Mouse (Mus musculus) limb, embryonic 14.5 days (tissue): ENCODE measurements around the gene Cbfa2t3. TPM values are rescaled to one million over a fixed set of nuclear protein-coding genes. Genes with fewer than 3 reads are reported as not detected.

Source experiments
- ATAC-seq: fragments of 200-750 bp; cut with Nextera tagmentation; 2 replicates; pipeline ENCODE4 v1.8.0; 2017; ENCODE audit warnings: low read depth, moderate number of reproducible peaks, moderate TSS enrichment; ENCODE audit not compliant: low FRiP score
- DNase-seq: peaks from one replicate; pipeline ENCODE4 v3.0.0-alpha.2; 2015; ENCODE audit warnings: low spot score
- H3K27ac ChIP-seq: fragments of 300-500 bp; sonication (generic); replicated peaks from 2 replicates; pipeline ENCODE4 v1.5.1; 2014; ENCODE audit warnings: low read depth, mild to moderate bottlenecking, low read length, moderate library complexity, mixed read lengths
- H3K27me3 ChIP-seq: fragments of 300-500 bp; sonication (generic); 2 replicates; pipeline ENCODE4 v1.6.1; 2014; ENCODE audit warnings: low read length, mixed read lengths; ENCODE audit not compliant: control insufficient read depth, insufficient read depth
- H3K36me3 ChIP-seq: fragments of 300-500 bp; sonication (generic); 2 replicates; pipeline ENCODE4 v1.6.1; 2014; ENCODE audit warnings: mild to moderate bottlenecking, low read length, moderate library complexity, mixed read lengths; ENCODE audit not compliant: control insufficient read depth, insufficient read depth
- H3K4me1 ChIP-seq: fragments of 300-500 bp; sonication (generic); 2 replicates; pipeline ENCODE4 v1.6.1; 2014; ENCODE audit warnings: antibody characterized with exemption, low read length, mixed read lengths; ENCODE audit not compliant: control insufficient read depth, insufficient read depth
- H3K4me2 ChIP-seq: fragments of 300-500 bp; sonication (generic); replicated peaks from 2 replicates; pipeline ENCODE4 v1.6.1; 2014; ENCODE audit warnings: low read depth, mild to moderate bottlenecking, low read length, moderate library complexity; ENCODE audit not compliant: severe bottlenecking
- H3K4me3 ChIP-seq: fragments of 300-500 bp; sonication (generic); replicated peaks from 2 replicates; pipeline ENCODE4 v1.5.1; 2014; ENCODE audit warnings: low read length
- H3K9ac ChIP-seq: fragments of 300-500 bp; sonication (generic); 2 replicates; pipeline ENCODE4 v1.6.1; 2014; ENCODE audit warnings: mild to moderate bottlenecking, low read depth, low read length, moderate library complexity; ENCODE audit not compliant: severe bottlenecking
- H3K9me3 ChIP-seq: fragments of 300-500 bp; sonication (generic); 2 replicates; pipeline ENCODE4 v1.6.1; 2016; ENCODE audit warnings: low read length; ENCODE audit not compliant: control insufficient read depth
- POLR2A ChIP-seq: fragments of 200-500 bp; IDR thresholded peaks from 2 replicates; pipeline ENCODE4 v1.8.0; 2012; ENCODE audit warnings: inconsistent platforms, mild to moderate bottlenecking, moderate library complexity, borderline replicate concordance; ENCODE audit not compliant: insufficient read depth, insufficient read length; ENCODE audit errors: extremely low read depth
- WGBS: fragments of 180-500 bp; shearing (Covaris S2); extraction: QIAGEN DNeasy Blood & Tissue Kit; methylation state at CpG from one replicate; pipeline ENCODE4 v1.1.7; 2014; 5-methylcytosine and 5-hydroxymethylcytosine counted together
- polyA plus RNA-seq, 2 experiments: library from polyadenylated mRNA; depleted of rRNA in 1 of 2; stranded (reverse) in 1 of 2; unstranded in 1 of 2; fragments of >200 nt; fragmentation: Nextera tagmentation in 1 of 2; extraction: Ambion mirVana in 1 of 2; gene quantifications; 2 replicates each; pipeline versions ENCODE4 v1.2.1 to v1.2.3; 2012 to 2014

The Cbfa2t3 gene
- polyA plus RNA-seq, 2 experiments, result 6.0 to 7.2 TPM

- DNase-seq (no peak), ATAC-seq (no peak)
- Histone ChIP-seq H3K4me2 (no peak overlapping the region), H3K9me3 (no peaks in the 10 kb centered on the region), H3K9ac (no peak overlapping the region), H3K4me3 (no peak overlapping the region), H3K27ac (no peak overlapping the region), H3K27me3 (no peaks in the 10 kb centered on the region), H3K4me1 (peaks cover 2% of the 10 kb centered on the region; the same call in 1 of the 2 replicates), H3K36me3 (no peaks in the 10 kb centered on the region)
- TF ChIP-seq POLR2A, result no peak
- 69% methylated on average over 10 of the region's 10 CpGs for WGBS
Measured at GRCm38 (mm10) chr8:122586749-122587148, 112.2 kb downstream of the Cbfa2t3 start.

GRCm38 (mm10) chr8:122586171-122586570 is 112.7 kb downstream of the Cbfa2t3 start:
- TF ChIP-seq POLR2A, result no peak
- ATAC-seq (no peak), DNase-seq (no peak)
- H3K4me3 ChIP-seq, result no peak overlapping the region
- no peak overlapping the region for H3K4me2 ChIP-seq
- H3K4me1 ChIP-seq, result peaks cover 3% of the 10 kb centered on the region; the same call in 1 of the 2 replicates
- no peak overlapping the region for H3K9ac ChIP-seq
- no peak overlapping the region for H3K27ac ChIP-seq
- no peaks in the 10 kb centered on the region for H3K36me3 ChIP-seq
- H3K27me3 ChIP-seq, result no peaks in the 10 kb centered on the region
- H3K9me3 ChIP-seq, result no peaks in the 10 kb centered on the region
- 29% methylated on average over 7 of the region's 7 CpGs for WGBS

- Histone ChIP-seq H3K9ac (no peak overlapping the region), H3K9me3 (no peaks in the 10 kb centered on the region), H3K27ac (no peak overlapping the region), H3K27me3 (no peaks in the 10 kb centered on the region), H3K36me3 (no peaks in the 10 kb centered on the region), H3K4me3 (no peak overlapping the region), H3K4me2 (no peak overlapping the region), H3K4me1 (peaks cover 7% of the 10 kb centered on the region; the same call in 1 of the 2 replicates)
- 60% methylated on average over 14 of the region's 14 CpGs for WGBS
- TF ChIP-seq POLR2A, result no peak
- no peak for DNase-seq
- no peak for ATAC-seq
Measured at GRCm38 (mm10) chr8:122585411-122585891, 113.5 kb downstream of the Cbfa2t3 start.

- Histone ChIP-seq H3K4me2 (no peak overlapping the region), H3K9me3 (no peaks in the 10 kb centered on the region), H3K27ac (no peak overlapping the region), H3K27me3 (no peaks in the 10 kb centered on the region), H3K36me3 (no peaks in the 10 kb centered on the region), H3K9ac (no peak overlapping the region), H3K4me1 (peaks cover 10% of the 10 kb centered on the region), H3K4me3 (no peak overlapping the region)
- WGBS, result 76% methylated on average over 9 of the region's 9 CpGs
- DNase-seq (no peak), ATAC-seq (no peak)
- no peak for TF ChIP-seq POLR2A
Measured at GRCm38 (mm10) chr8:122584981-122585380, 113.9 kb downstream of the Cbfa2t3 start.

- Histone ChIP-seq H3K4me3 (no peak overlapping the region), H3K27ac (no peak overlapping the region), H3K9me3 (no peaks in the 10 kb centered on the region), H3K27me3 (no peaks in the 10 kb centered on the region), H3K9ac (no peak overlapping the region), H3K4me2 (no peak overlapping the region), H3K36me3 (no peaks in the 10 kb centered on the region), H3K4me1 (peaks cover 35% of the 10 kb centered on the region)
- 40% methylated on average over 15 of the region's 15 CpGs for WGBS
- ATAC-seq (no peak), DNase-seq (no peak)
- TF ChIP-seq POLR2A, result no peak
Measured at GRCm38 (mm10) chr8:122580926-122581325, 118.0 kb downstream of the Cbfa2t3 start.
